Mouse (Mus musculus): Measurements from ENCODE around the gene Slco1a6.

- TF ChIP-seq CTCF (IDR thresholded peaks at IDR 0.05; ENCODE audit: low read depth) (no peak), EP300 (IDR thresholded peaks at IDR 0.05; ENCODE audit: low read depth) (no peak)
Measured at GRCm38 (mm10) chr6:142041896-142042295, 166.4 kb downstream of the Slco1a6 start.
